Mouse (Mus musculus) E14TG2a.4 (cell line): ENCODE data around the gene Gltpd2.

Source experiments
- H3K27me3 ChIP-seq: 2 replicates; pipeline ENCODE4 v1.6.1; 2014; ENCODE audit warnings: low read length, control low read depth; ENCODE audit not compliant: insufficient read depth
- H3K36me3 ChIP-seq: 2 replicates; pipeline ENCODE4 v1.6.1; 2014; ENCODE audit warnings: low read length, control low read depth; ENCODE audit not compliant: insufficient read depth
- H3K4me1 ChIP-seq: replicated peaks from 2 replicates; pipeline ENCODE4 v1.6.1; 2014; ENCODE audit warnings: low read depth, low read length, control low read depth
- H3K4me3 ChIP-seq: replicated peaks from 2 replicates; pipeline ENCODE4 v1.5.1; 2014; ENCODE audit warnings: mild to moderate bottlenecking, low read length
- H3K9me3 ChIP-seq: 2 replicates; pipeline ENCODE4 v1.6.1; 2014; ENCODE audit warnings: low read length, control low read depth
- CTCF ChIP-seq: conservative IDR thresholded peaks from 2 replicates; pipeline ENCODE4 v1.5.1; 2014; ENCODE audit warnings: low read length
- NANOG ChIP-seq: IDR thresholded peaks from 2 replicates; pipeline ENCODE4 v1.6.1; 2014; ENCODE audit warnings: borderline replicate concordance, low read length, mixed read lengths
- POU5F1 ChIP-seq: IDR thresholded peaks from 2 replicates; pipeline ENCODE4 v1.6.1; 2014; ENCODE audit warnings: low read length, borderline replicate concordance

The Gltpd2 gene

GRCm38 (mm10) chr11:70562995-70563469 is 44.0 kb downstream of the Gltpd2 start:
- Histone ChIP-seq H3K27me3 (0 out of 2 replicates have a peak, but pooled peaks cover 3% of the 10 kb centered on the region), H3K36me3 (peaks cover 10% of the 10 kb centered on the region), H3K4me3 (peak overlapping the region; percentile 93), H3K4me1 (peaks cover 28% of the 10 kb centered on the region), H3K9me3 (no peaks in the 10 kb centered on the region)
- no peak for TF ChIP-seq POU5F1
- no peak for TF ChIP-seq CTCF
- TF ChIP-seq NANOG: no peak

DNA sequence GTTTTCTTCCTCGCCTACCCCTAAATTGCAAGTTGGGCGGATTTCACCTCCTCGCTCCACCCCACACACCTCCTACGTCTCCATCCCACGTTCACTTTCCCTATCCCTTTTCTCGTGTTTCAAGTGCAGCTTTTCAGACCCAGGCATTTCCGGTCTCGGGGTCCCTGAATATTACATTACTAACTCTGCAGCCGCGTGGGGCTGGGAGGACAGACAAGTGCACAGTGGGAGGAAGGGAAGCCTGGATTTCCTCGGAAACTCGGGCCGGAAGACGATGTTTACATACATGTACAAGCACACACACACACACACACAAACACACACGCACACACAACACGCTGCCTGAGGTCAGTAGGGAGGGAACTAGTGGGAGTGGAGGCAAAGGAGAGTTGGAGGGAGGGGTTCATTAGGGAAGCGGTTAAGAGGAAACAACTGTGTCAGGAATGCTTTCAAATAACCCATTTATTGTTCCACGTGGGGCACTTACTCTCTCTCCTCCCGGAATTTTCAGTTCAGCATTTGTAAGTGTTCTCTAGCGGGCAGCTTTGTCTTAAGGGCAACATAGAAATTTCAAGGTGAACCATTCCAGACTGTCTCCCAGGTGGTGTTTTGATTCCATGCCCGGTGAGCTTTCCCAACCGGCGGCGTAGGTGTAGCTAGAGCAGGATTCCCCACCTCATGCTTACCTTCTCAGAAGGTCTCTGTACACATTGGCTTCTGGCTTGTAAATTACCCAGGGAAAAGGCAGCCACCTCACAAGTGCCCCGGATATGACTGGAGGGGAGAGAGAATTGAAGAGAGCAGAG is 44.7 kb downstream of the Gltpd2 start:
- Histone ChIP-seq H3K4me3 (peak overlapping the region; percentile 93), H3K9me3 (no peaks in the 10 kb centered on the region), H3K4me1 (peaks cover 28% of the 10 kb centered on the region), H3K27me3 (0 out of 2 replicates have a peak, but pooled peaks cover 3% of the 10 kb centered on the region), H3K36me3 (peaks cover 15% of the 10 kb centered on the region)
- no peak for TF ChIP-seq NANOG
- TF ChIP-seq POU5F1: no peak
- no peak for TF ChIP-seq CTCF

DNA sequence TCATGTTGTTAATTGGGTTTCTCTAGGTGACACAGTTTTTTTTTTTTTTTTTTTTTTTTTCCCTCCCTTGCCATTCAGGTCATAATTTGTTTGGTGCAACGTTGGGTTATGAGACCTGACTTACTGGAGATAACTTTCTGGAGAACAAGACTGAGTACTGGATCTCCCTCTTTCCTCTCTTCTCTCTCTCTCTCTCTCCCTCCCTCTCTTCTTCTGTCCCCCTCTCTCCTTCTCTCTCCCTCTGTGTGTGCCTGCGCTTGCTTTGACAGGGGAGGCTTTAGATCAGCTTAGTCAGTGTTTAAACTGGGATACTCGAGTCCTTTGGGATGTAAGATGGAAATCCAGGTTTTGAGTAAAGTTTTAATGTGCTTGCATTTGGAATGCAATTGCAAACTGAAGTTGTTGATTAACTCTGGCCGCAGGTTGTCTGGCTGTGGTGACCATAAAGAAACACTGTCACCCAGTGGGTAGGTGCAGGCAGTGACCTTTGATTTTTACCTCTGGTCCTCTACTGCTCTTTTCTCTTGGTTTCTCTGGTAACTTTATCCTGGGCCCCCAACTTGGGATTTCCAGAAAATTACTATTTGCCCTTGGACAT is 45.4 kb downstream of the Gltpd2 start:
- Histone ChIP-seq H3K27me3 (0 out of 2 replicates have a peak, but pooled peaks cover 3% of the 10 kb centered on the region), H3K9me3 (no peaks in the 10 kb centered on the region), H3K4me3 (peak overlapping the region; percentile 93), H3K36me3 (peaks cover 15% of the 10 kb centered on the region), H3K4me1 (peaks cover 31% of the 10 kb centered on the region)
- TF ChIP-seq POU5F1 (no peak), CTCF (no peak), NANOG (no peak)

DNA sequence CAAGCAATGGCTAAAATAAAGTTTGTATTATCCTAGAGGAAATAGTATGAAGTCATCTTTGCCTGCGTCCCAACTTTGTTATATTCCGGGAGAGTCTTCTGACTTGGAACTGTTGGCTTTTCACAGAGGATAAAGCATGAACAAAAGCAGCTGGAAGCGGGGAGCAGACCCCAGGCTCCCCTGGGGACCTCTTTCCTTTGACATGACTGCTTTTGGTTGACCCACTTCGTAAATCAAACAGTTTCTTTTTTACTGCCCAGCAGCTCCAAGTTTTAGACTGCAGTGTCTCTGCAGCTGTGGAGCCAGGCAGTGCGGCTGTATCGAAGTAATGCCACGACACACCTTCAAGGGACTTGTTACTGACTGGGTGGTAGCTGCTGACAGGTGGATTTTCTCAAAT is 47.6 kb downstream of the Gltpd2 start:
- Histone ChIP-seq H3K27me3 (no peaks in the 10 kb centered on the region), H3K4me3 (no peak overlapping the region), H3K4me1 (peaks cover 45% of the 10 kb centered on the region), H3K36me3 (peaks cover 15% of the 10 kb centered on the region), H3K9me3 (no peaks in the 10 kb centered on the region)
- TF ChIP-seq CTCF (no peak), POU5F1 (no peak), NANOG (no peak)
